Mouse (Mus musculus) cerebellum, adult 2 months (tissue): ENCODE data around the gene Snai3. TPM values are rescaled to one million over a fixed set of nuclear protein-coding genes. Genes with fewer than 3 reads are reported as not detected.

Experiments
- DNase-seq, 2 experiments: peaks; one replicate each; pipeline ENCODE4 v3.0.0; 2021
- H3K27ac ChIP-seq: fragments of 200-500 bp; 2 replicates; pipeline ENCODE4 v1.5.1; 2012; ENCODE audit warnings: low read length, control low read depth, inconsistent platforms; ENCODE audit not compliant: insufficient read depth
- H3K27me3 ChIP-seq: fragments of 200-500 bp; 2 replicates; pipeline ENCODE4 v1.6.1; 2012; ENCODE audit warnings: inconsistent platforms, mild to moderate bottlenecking, low read length, moderate library complexity; ENCODE audit not compliant: control insufficient read depth, insufficient read depth
- H3K4me1 ChIP-seq: fragments of 200-500 bp; 2 replicates; pipeline ENCODE4 v1.6.1; 2011; ENCODE audit warnings: low read length; ENCODE audit not compliant: control insufficient read depth, insufficient read depth
- H3K4me3 ChIP-seq: fragments of 200-500 bp; replicated peaks from 2 replicates; pipeline ENCODE3; 2011; ENCODE audit warnings: mild to moderate bottlenecking, low read depth, low read length, control low read depth; ENCODE audit not compliant: insufficient read depth
- CTCF ChIP-seq: fragments of 200-500 bp; IDR thresholded peaks from 2 replicates; pipeline ENCODE4 v1.5.1; 2011; ENCODE audit warnings: low read depth, mild to moderate bottlenecking, control low read depth, low read length, moderate library complexity, borderline replicate concordance; ENCODE audit not compliant: insufficient read depth
- POLR2A ChIP-seq: fragments of 200-500 bp; IDR thresholded peaks from 2 replicates; pipeline ENCODE4 v1.6.1; 2011; ENCODE audit warnings: low read length, control low read depth, borderline replicate concordance; ENCODE audit not compliant: insufficient read depth
- WGBS: fragments of 180-500 bp; shearing (Covaris S2); methylation state at CpG from one replicate; pipeline ENCODE4 v1.1.7; 2018; 5-methylcytosine and 5-hydroxymethylcytosine counted together
- polyA plus RNA-seq: library from polyadenylated mRNA; depleted of rRNA; stranded (reverse); fragments of >200 nt; gene quantifications from 2 replicates; pipeline ENCODE4 v1.2.3, GENCODE M21; 2012; rRNA removed

The Snai3 gene
- polyA plus RNA-seq, 1 experiment = 0.13 TPM

- Histone ChIP-seq H3K4me1 (peaks cover 12% of the 10 kb centered on the region), H3K4me3 (no peak overlapping the region), H3K27me3 (no peaks in the 10 kb centered on the region), H3K27ac (no peak overlapping the region)
- 16% methylated on average over 9 of the region's 9 CpGs for WGBS
- no peak for DNase-seq
- TF ChIP-seq CTCF (no peak), POLR2A (no peak)
Measured at GRCm38 (mm10) chr8:122419881-122420555, 40.5 kb downstream of the Snai3 start.

GRCm38 (mm10) chr8:122415554-122415953, 45.0 kb downstream of the Snai3 start:
- DNase-seq = no peak
- 90% methylated on average over 6 of the region's 6 CpGs for WGBS
- Histone ChIP-seq H3K27ac (no peak overlapping the region), H3K4me1 (peaks cover 9% of the 10 kb centered on the region), H3K27me3 (no peaks in the 10 kb centered on the region), H3K4me3 (no peak overlapping the region)
- no peak for TF ChIP-seq POLR2A
- no peak for TF ChIP-seq CTCF

DNA sequence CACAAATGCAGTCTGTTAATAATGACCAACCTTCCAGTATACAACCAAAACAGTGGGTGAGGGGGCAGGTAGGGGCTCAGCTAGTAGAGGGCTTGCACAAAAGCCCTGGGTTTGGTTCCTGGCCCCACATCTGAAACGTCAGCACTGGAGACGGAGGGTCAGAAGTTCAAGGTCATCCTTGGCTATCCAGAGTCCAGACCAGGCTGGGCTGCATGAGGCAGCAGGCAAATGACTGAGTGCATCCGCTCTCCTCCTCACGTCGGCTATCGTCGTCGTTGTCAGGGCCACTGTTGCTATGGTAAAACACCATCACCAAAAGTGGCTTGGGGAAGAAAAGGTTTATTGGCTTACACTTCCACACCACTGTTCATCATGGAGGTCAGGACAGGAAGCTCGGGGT, 46.2 kb downstream of the Snai3 start:
- Histone ChIP-seq H3K27me3 (no peaks in the 10 kb centered on the region), H3K27ac (no peak overlapping the region), H3K4me3 (no peak overlapping the region), H3K4me1 (peaks cover 2% of the 10 kb centered on the region; the same call in 1 of the 2 replicates)
- 83% methylated on average over 9 of the region's 9 CpGs for whole genome bisulfite sequencing
- TF ChIP-seq POLR2A (no peak), CTCF (no peak)
- no peak for DNase-seq

GRCm38 (mm10) chr8:122407678-122408077, 52.9 kb downstream of the Snai3 start:
- no peak overlapping the region for H3K27ac ChIP-seq
- no peak overlapping the region for H3K4me3 ChIP-seq
- no peak for DNase-seq
- 87% methylated on average over 7 of the region's 7 CpGs for WGBS
- no peak for TF ChIP-seq CTCF
- no peak for TF ChIP-seq POLR2A
- no peaks in the 10 kb centered on the region for H3K27me3 ChIP-seq
- H3K4me1 ChIP-seq = 0 out of 2 replicates have a peak, but pooled peaks cover 5% of the 10 kb centered on the region

DNA sequence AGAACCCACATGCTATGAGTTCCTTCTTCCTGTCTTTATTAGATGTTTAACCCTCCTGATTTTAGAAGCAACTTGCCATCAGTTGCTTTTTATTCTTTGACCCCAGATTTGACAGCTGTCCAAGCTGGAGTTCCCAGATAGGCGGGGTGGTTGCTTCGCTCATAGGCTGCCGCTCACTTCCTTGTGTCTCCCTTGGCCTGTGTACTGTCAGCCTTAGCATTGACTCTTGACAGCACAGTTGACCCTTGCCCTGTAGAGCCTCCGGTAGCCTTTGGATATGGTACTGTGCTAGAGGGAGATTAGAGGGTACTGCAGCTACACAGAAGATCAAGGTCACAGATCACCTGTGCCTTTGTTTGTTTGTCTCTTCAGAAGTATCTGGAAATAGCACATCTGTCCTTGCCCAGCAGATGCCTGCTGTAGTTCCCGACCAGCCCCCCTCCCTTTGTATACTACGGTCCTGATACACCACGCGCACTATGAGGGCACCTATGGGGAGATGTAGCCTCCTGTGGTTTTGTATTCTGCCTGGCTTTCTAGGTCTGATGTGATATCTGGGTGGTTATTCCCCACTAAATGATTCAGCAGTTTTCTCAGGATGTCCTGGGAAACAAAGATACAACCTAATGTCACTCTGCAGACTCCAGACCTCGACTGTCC, 55.3 kb downstream of the Snai3 start:
- DNase-seq = no peak
- no peak overlapping the region for H3K27ac ChIP-seq
- H3K4me3 ChIP-seq = no peak overlapping the region
- TF ChIP-seq POLR2A = no peak
- no peak for TF ChIP-seq CTCF
- 90% methylated on average over 9 of the region's 9 CpGs for WGBS
- 0 out of 2 replicates have a peak, but pooled peaks cover 5% of the 10 kb centered on the region for H3K4me1 ChIP-seq
- no peaks in the 10 kb centered on the region for H3K27me3 ChIP-seq

Other genes starting within 250 kb of the Snai3 start
- gene Zfpm1, start 178.6 kb downstream of the Snai3 start, polyA plus RNA-seq = 19.6 and 20.1 TPM in 2 replicates
- gene Trhr2, start 100.0 kb downstream of the Snai3 start, polyA plus RNA-seq = 0.63 and 1.8 TPM in 2 replicates
- gene Zc3h18, start 84.1 kb downstream of the Snai3 start, polyA plus RNA-seq = 39.2 and 40.1 TPM in 2 replicates
- 0.27 and 0.49 TPM in 2 replicates for gene Il17c, start 38.7 kb downstream of the Snai3 start, polyA plus RNA-seq
- 12.0 and 15.5 TPM in 2 replicates for gene Cyba, start 27.8 kb downstream of the Snai3 start, polyA plus RNA-seq
- 43.6 and 45.2 TPM in 2 replicates for gene Mvd, start 17.3 kb downstream of the Snai3 start, polyA plus RNA-seq
- gene Rnf166, start 15.3 kb upstream of the Snai3 start, polyA plus RNA-seq = 65.9 and 69.4 TPM in 2 replicates
- 45.0 and 49.7 TPM in 2 replicates for gene Ctu2, start 15.4 kb upstream of the Snai3 start, polyA plus RNA-seq
- gene Piezo1, start 90.6 kb upstream of the Snai3 start, polyA plus RNA-seq = 4.2 and 4.5 TPM in 2 replicates
- gene Cdt1, start 107.3 kb upstream of the Snai3 start, polyA plus RNA-seq = 7.6 and 8.8 TPM in 2 replicates
- 52.9 and 57.4 TPM in 2 replicates for gene Aprt, start 116.2 kb upstream of the Snai3 start, polyA plus RNA-seq
- gene Galns, start 150.7 kb upstream of the Snai3 start, polyA plus RNA-seq = 8.5 and 8.7 TPM in 2 replicates
- gene Trappc2l, start 150.9 kb upstream of the Snai3 start, polyA plus RNA-seq = 199 and 206 TPM in 2 replicates
- not detected in 2 replicates for gene Pabpn1l, start 162.0 kb upstream of the Snai3 start, polyA plus RNA-seq
- 17.7 and 21.6 TPM in 2 replicates for gene Cbfa2t3, start 238.4 kb upstream of the Snai3 start, polyA plus RNA-seq